Mouse (Mus musculus) MEL (cell line): ENCODE data around the gene Csf2. TPM values are rescaled to one million over a fixed set of nuclear protein-coding genes. Genes with fewer than 3 reads are reported as not detected.

Source experiments
- BHLHE40 ChIP-seq: IDR thresholded peaks from 2 replicates; pipeline ENCODE4 v1.6.1; 2012; ENCODE audit warnings: low read depth, mild to moderate bottlenecking, inconsistent platforms, low read length, improper control_type of control experiment, borderline replicate concordance
- E2F4 ChIP-seq: IDR thresholded peaks from 2 replicates; pipeline ENCODE4 v1.6.1; 2011; ENCODE audit warnings: low read depth, low read length, improper control_type of control experiment, borderline replicate concordance
- GABPA ChIP-seq: IDR thresholded peaks from 2 replicates; pipeline ENCODE4 v1.6.1; 2012; ENCODE audit warnings: low read depth, mild to moderate bottlenecking, inconsistent platforms, low read length, improper control_type of control experiment, moderate library complexity
- MAX ChIP-seq: IDR thresholded peaks from 2 replicates; pipeline ENCODE4 v1.6.1; 2011; ENCODE audit warnings: low read length, improper control_type of control experiment
- MYC ChIP-seq: IDR thresholded peaks from 2 replicates; pipeline ENCODE4 v1.6.1; 2011; ENCODE audit warnings: low read depth, mild to moderate bottlenecking, low read length, improper control_type of control experiment, moderate library complexity
- NELFE ChIP-seq: IDR thresholded peaks from 2 replicates; pipeline ENCODE4 v1.6.1; 2011; ENCODE audit warnings: low read depth, low read length, improper control_type of control experiment
- POLR2AphosphoS2 ChIP-seq: IDR thresholded peaks from 2 replicates; pipeline ENCODE4 v1.6.1; 2011; ENCODE audit warnings: low read length, improper control_type of control experiment
- POLR2AphosphoS5 ChIP-seq: IDR thresholded peaks from 2 replicates; pipeline ENCODE4 v1.6.1; 2012; ENCODE audit warnings: low read depth, borderline replicate concordance, mild to moderate bottlenecking, inconsistent platforms, low read length, moderate library complexity, mixed read lengths
- RCOR1 ChIP-seq: IDR thresholded peaks from 2 replicates; pipeline ENCODE4 v1.6.1; 2012; ENCODE audit warnings: low read depth, mild to moderate bottlenecking, inconsistent platforms, low read length, improper control_type of control experiment
- TAL1 ChIP-seq: IDR thresholded peaks from 2 replicates; pipeline ENCODE4 v1.6.1; 2012; ENCODE audit warnings: mild to moderate bottlenecking, inconsistent platforms, low read length, moderate library complexity, mixed read lengths
- TBP ChIP-seq: IDR thresholded peaks from 2 replicates; pipeline ENCODE4 v1.8.0; 2011; ENCODE audit warnings: low read depth, low read length, improper control_type of control experiment
- ZKSCAN1 ChIP-seq: IDR thresholded peaks from 2 replicates; pipeline ENCODE4 v1.6.1; 2012; ENCODE audit warnings: low read depth, mild to moderate bottlenecking, inconsistent platforms, low read length, improper control_type of control experiment, moderate library complexity
- polyA plus RNA-seq, 2 experiments: library from polyadenylated mRNA; stranded (reverse) in 1 of 2; unstranded in 1 of 2; fragments of >175 nt in 1 of 2; fragments of >200 nt in 1 of 2; gene quantifications; 2 replicates each; pipeline versions ENCODE4 v1.2.1 to v1.2.4; 2012; ENCODE audit warnings: low replicate concordance in 2 of 2, low read depth in 1 of 2; ENCODE audit not compliant: insufficient read length in 2 of 2, insufficient read depth in 1 of 2, missing spikeins in 1 of 2
- total RNA-seq: library from RNA; depleted of rRNA; stranded (reverse); fragments of 300-350 nt; gene quantifications from 2 replicates; pipeline ENCODE4 v1.2.3, GENCODE M21; 2012; rRNA removed

Gene Csf2
- total and polyA plus RNA-seq, 3 experiments: 0.15 TPM; not detected in 2

DNA sequence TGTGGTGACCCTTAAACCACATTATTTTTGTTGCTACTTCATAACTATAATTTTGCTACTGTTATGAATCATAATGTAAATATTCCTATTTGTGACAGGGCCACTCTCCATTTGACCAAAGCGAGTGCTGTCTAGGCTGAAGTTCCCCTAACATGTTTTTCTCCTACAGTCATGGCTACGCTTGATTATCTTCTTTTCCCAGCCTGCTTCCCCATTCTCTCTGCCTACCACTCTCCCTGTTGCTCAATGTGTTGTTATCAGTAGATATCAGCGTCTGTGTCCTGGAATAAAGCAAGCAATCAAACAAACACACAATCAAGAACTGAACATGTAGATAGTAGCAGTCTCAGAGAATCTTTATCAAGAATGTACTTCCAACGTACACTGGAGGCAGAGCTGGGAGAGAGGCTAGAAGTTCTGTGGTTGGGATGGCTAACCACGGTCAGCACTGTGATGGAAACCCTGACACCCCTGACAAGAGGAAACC, 48.1 kb downstream of the Csf2 start (continued):
- peak; percentile 95 for TF ChIP-seq TAL1
- no peak for TF ChIP-seq GABPA
- TF ChIP-seq MAX: no peak
- no peak for TF ChIP-seq POLR2AphosphoS5
- peak; percentile 97 for TF ChIP-seq RCOR1
- peak; percentile 67; the same call in 1 of the 2 replicates for TF ChIP-seq MYC
- TF ChIP-seq ZKSCAN1: no peak
- no peak for TF ChIP-seq BHLHE40
- no peak for TF ChIP-seq NELFE
- TF ChIP-seq TBP: peak; percentile 32; the same call in 1 of the 2 replicates
- TF ChIP-seq E2F4: no peak
- TF ChIP-seq POLR2AphosphoS2: no peak

Other genes starting within 250 kb of the Csf2 start
- 2.3 and 3.5 TPM in 2 replicates for gene Slc22a4, start 221.6 kb downstream of the Csf2 start, total RNA-seq
- gene Slc22a4, start 221.6 kb downstream of the Csf2 start, polyA plus RNA-seq: 1 to 10 TPM in 1 of 2 experiments, not detected in 1; 5.8 TPM
- gene Pdlim4, start 180.7 kb downstream of the Csf2 start, total RNA-seq: 0.13 TPM in 1 of 2 replicates, not detected in the other
- gene Pdlim4, start 180.7 kb downstream of the Csf2 start, polyA plus RNA-seq: under 1 TPM in 1 of 2 experiments, not detected in 1; 0.70 TPM
- 18.6 and 32.0 TPM in 2 replicates for gene P4ha2, start 149.6 kb downstream of the Csf2 start, total RNA-seq
- gene P4ha2, start 149.6 kb downstream of the Csf2 start, polyA plus RNA-seq: 10 to 100 TPM in 1 of 2 experiments, not detected in 1; 57.8 TPM
- gene Il3, start 17.6 kb upstream of the Csf2 start, total RNA-seq: not detected in 2 replicates
- gene Il3, start 17.6 kb upstream of the Csf2 start, polyA plus RNA-seq: not detected
- gene Acsl6, start 54.1 kb upstream of the Csf2 start, total RNA-seq: 3.2 and 7.9 TPM in 2 replicates
- gene Acsl6, start 54.1 kb upstream of the Csf2 start, polyA plus RNA-seq: 1 to 10 TPM in 1 of 2 experiments, not detected in 1; 2.8 TPM
- not detected in 2 replicates for gene Meikin, start 121.0 kb upstream of the Csf2 start, total RNA-seq
- gene Meikin, start 121.0 kb upstream of the Csf2 start, polyA plus RNA-seq: not detected
- 13.6 and 16.4 TPM in 2 replicates for gene Fnip1, start 188.5 kb upstream of the Csf2 start, total RNA-seq
- gene Fnip1, start 188.5 kb upstream of the Csf2 start, polyA plus RNA-seq: 10 to 100 TPM in 1 of 2 experiments, not detected in 1; 11.9 TPM